ENCODE assay signal across 8 mouse cellular contexts in genomic region chr10:121506731-121507583, GRCm38 (mm10). TPM values are rescaled to one million over a fixed set of nuclear protein-coding genes. Genes with fewer than 3 reads are reported as not detected.
DNase-seq lines count a peak whose midpoint lies in the region; ATAC-seq and TF ChIP-seq lines count a peak whose summit lies in the region.

No protein-coding gene starts in this region.

- peak; percentile 59 for ATAC-seq in liver, postnatal 0 days
- ATAC-seq in neural tube, embryonic 14.5 days (ENCODE audit: low read depth): no peak

- H3K36me3 ChIP-seq in kidney, adult 2 months (ENCODE audit: control insufficient read depth, insufficient read depth, low read length): no peaks in the 10 kb centered on the region
- no peaks in the 10 kb centered on the region for H3K36me3 ChIP-seq in liver, postnatal 0 days (replicated peaks; ENCODE audit: insufficient read depth, low read length)
- H3K36me3 ChIP-seq in neural tube, embryonic 14.5 days (ENCODE audit: control insufficient read depth, insufficient read depth, low read length): no peaks in the 10 kb centered on the region

- WGBS in kidney, adult 2 months: 51% methylated on average over 29 of the region's 29 CpGs
- WGBS in liver, postnatal 0 days (ENCODE audit: insufficient replicate concordance): 38% methylated on average over 29 of the region's 29 CpGs
- WGBS in neural tube, embryonic 14.5 days: 29% methylated on average over 29 of the region's 29 CpGs

- TF ChIP-seq EP300 in liver, postnatal 0 days (IDR thresholded peaks at IDR 0.05; ENCODE audit: low read depth): no peak

- TF ChIP-seq POLR2A in kidney, adult 2 months (IDR thresholded peaks at IDR 0.05; ENCODE audit: low read depth, low read length): no peak

- H3K27ac ChIP-seq in kidney, adult 2 months (ENCODE audit: insufficient read depth, low read depth, low read length): peak overlapping the region; percentile 7; the same call in 1 of the 2 replicates
- peak overlapping the region; percentile 78 for H3K27ac ChIP-seq in liver, postnatal 0 days (ENCODE audit: low read depth)
- peak overlapping the region; percentile 62; the same call in 1 of the 2 replicates for H3K27ac ChIP-seq in neural tube, embryonic 14.5 days (ENCODE audit: low read depth, low read length)

- H3K9ac ChIP-seq in liver, postnatal 0 days (replicated peaks): no peak overlapping the region; the same call in 1 of the 2 replicates
- H3K9ac ChIP-seq in neural tube, embryonic 14.5 days (replicated peaks; ENCODE audit: low read depth, low read length): no peak overlapping the region

- DNase-seq in layer of hippocampus, adult 11-12 months (ENCODE audit: low spot score): peak; percentile 74
- DNase-seq in layer of hippocampus, adult 9-10 months (ENCODE audit: low spot score): no peak
- peak; percentile 42 for DNase-seq in c-Kit-negative CD71-positive TER-119-positive erythroid progenitor cells, embryonic 14.5 days (ENCODE audit: low read depth, low spot score)
- peak; percentile 39 to 46 for DNase-seq in gastrocnemius, postnatal 36 days
- peak; percentile 79 for DNase-seq in kidney, adult 2 months
- DNase-seq in liver, postnatal 0 days: peak; percentile 87
- DNase-seq in thymus, postnatal 0 days (ENCODE audit: low spot score): peak; percentile 88

- intact Hi-C loops in gastrocnemius, postnatal 36 days (cut with DNase I): no loop called here

- H3K4me3 ChIP-seq in kidney, adult 2 months (ENCODE audit: insufficient read depth, low read depth, low read length): no peak overlapping the region
- H3K4me3 ChIP-seq in liver, postnatal 0 days (ENCODE audit: low read depth, low read length): no peak overlapping the region
- H3K4me3 ChIP-seq in neural tube, embryonic 14.5 days (ENCODE audit: low read depth, low read length): no peak overlapping the region

- peaks cover 6% of the 10 kb centered on the region; the same call in 1 of the 2 replicates for H3K4me1 ChIP-seq in kidney, adult 2 months (ENCODE audit: control insufficient read depth, insufficient read depth, low read length)
- H3K4me1 ChIP-seq in liver, postnatal 0 days (ENCODE audit: insufficient read depth): peaks cover 36% of the 10 kb centered on the region
- peaks cover 5% of the 10 kb centered on the region for H3K4me1 ChIP-seq in neural tube, embryonic 14.5 days (ENCODE audit: control insufficient read depth, insufficient read depth, low read length)

- no peaks in the 10 kb centered on the region for H3K27me3 ChIP-seq in kidney, adult 2 months (replicated peaks; ENCODE audit: control insufficient read depth, insufficient read depth, low read length)
- H3K27me3 ChIP-seq in liver, postnatal 0 days (ENCODE audit: insufficient read depth, low read length): no peaks in the 10 kb centered on the region
- no peaks in the 10 kb centered on the region for H3K27me3 ChIP-seq in neural tube, embryonic 14.5 days (ENCODE audit: control insufficient read depth, insufficient read depth, low read length)

- no peaks in the 10 kb centered on the region for H3K9me3 ChIP-seq in liver, postnatal 0 days (ENCODE audit: low read length)
- H3K9me3 ChIP-seq in neural tube, embryonic 14.5 days (ENCODE audit: control insufficient read depth, low read length): no peaks in the 10 kb centered on the region

- TF ChIP-seq CTCF in kidney, adult 2 months (conservative IDR thresholded peaks at IDR 0.05; ENCODE audit: insufficient read depth, insufficient read length, low read depth, low read length): no peak
- TF ChIP-seq CTCF in liver, postnatal 0 days (IDR thresholded peaks at IDR 0.05; ENCODE audit: low read depth): no peak

- no peak overlapping the region for H3K4me2 ChIP-seq in liver, postnatal 0 days (ENCODE audit: low read depth, low read length)
- H3K4me2 ChIP-seq in neural tube, embryonic 14.5 days (ENCODE audit: low read depth, low read length): no peak overlapping the region

RNA-seq across cellular contexts. Expression of gene Rassf3, which starts 30.8 kb away (rescaled TPM):
- 10 to 100 TPM; 38.5 to 41.2 TPM for total RNA-seq in gastrocnemius, postnatal 36 days (2021)
- 31.1 and 35.3 TPM in 2 replicates for polyA plus RNA-seq in kidney, adult 2 months (2012; rRNA removed)
- polyA plus RNA-seq in liver, postnatal 0 days (2015; fragmentation: Nextera tagmentation; extraction: Ambion mirVana): 16.4 and 16.6 TPM in 2 replicates
- 4.1 and 6.9 TPM in 2 replicates for polyA plus RNA-seq in neural tube, embryonic 14.5 days (2014; fragmentation: Nextera tagmentation; extraction: Ambion mirVana)
- polyA plus RNA-seq in thymus, postnatal 0 days (2015; fragmentation: Nextera tagmentation; extraction: Ambion mirVana): 6.1 and 6.2 TPM in 2 replicates

Comparison
In these comparisons a context has a peak if more than half of its experiments do, and no peak if none do; other contexts are left out.
1. H3K27ac ChIP-seq: peak in every context shown above with its lines; median percentile 78 in liver, postnatal 0 days; 62 in neural tube, embryonic 14.5 days; 7 in kidney, adult 2 months.